Mouse (Mus musculus) liver, embryonic 15.5 days (tissue): ENCODE results near the gene Elk4. TPM values are rescaled to one million over a fixed set of nuclear protein-coding genes. Genes with fewer than 3 reads are reported as not detected.

Experiments
- ATAC-seq: fragments of 200-750 bp; cut with Nextera tagmentation; 2 replicates; pipeline ENCODE4 v1.8.0; 2017; ENCODE audit warnings: moderate number of reproducible peaks, mild to moderate bottlenecking, moderate library complexity; ENCODE audit not compliant: insufficient read depth
- H3K27ac ChIP-seq: fragments of 300-500 bp; sonication (generic); replicated peaks from 2 replicates; pipeline ENCODE4 v1.5.1; 2015; ENCODE audit warnings: mild to moderate bottlenecking, inconsistent platforms
- H3K27me3 ChIP-seq: fragments of 300-500 bp; sonication (generic); 2 replicates; pipeline ENCODE4 v1.6.1; 2015; ENCODE audit warnings: mild to moderate bottlenecking, inconsistent platforms
- H3K36me3 ChIP-seq: fragments of 300-500 bp; sonication (generic); replicated peaks from 2 replicates; pipeline ENCODE4 v1.6.1; 2015; ENCODE audit warnings: moderate library complexity, mild to moderate bottlenecking, inconsistent platforms
- H3K4me1 ChIP-seq: fragments of 300-500 bp; sonication (generic); replicated peaks from 2 replicates; pipeline ENCODE4 v1.6.1; 2015; ENCODE audit warnings: inconsistent platforms
- H3K4me2 ChIP-seq: fragments of 300-500 bp; sonication (generic); 2 replicates; pipeline ENCODE4 v1.6.1; 2015; ENCODE audit warnings: moderate library complexity, mild to moderate bottlenecking, inconsistent platforms
- H3K4me3 ChIP-seq: fragments of 300-500 bp; sonication (generic); replicated peaks from 2 replicates; pipeline ENCODE4 v1.5.1; 2015; ENCODE audit warnings: mild to moderate bottlenecking, inconsistent platforms
- H3K9ac ChIP-seq: fragments of 300-500 bp; sonication (generic); 2 replicates; pipeline ENCODE4 v1.6.1; 2015; ENCODE audit warnings: moderate library complexity, mild to moderate bottlenecking, inconsistent platforms
- H3K9me3 ChIP-seq: fragments of 300-500 bp; sonication (generic); replicated peaks from 2 replicates; pipeline ENCODE4 v1.6.1; 2016; ENCODE audit warnings: inconsistent platforms
- WGBS: fragments of 180-500 bp; shearing (Covaris S2); methylation state at CpG from one replicate; pipeline ENCODE4 v1.1.7; 2015; ENCODE audit warnings: mixed read lengths; ENCODE audit not compliant: insufficient replicate concordance; 5-methylcytosine and 5-hydroxymethylcytosine counted together
- polyA plus RNA-seq: library from polyadenylated mRNA; unstranded; fragments of >200 nt; fragmentation: Nextera tagmentation; extraction: Ambion mirVana; gene quantifications from 2 replicates; pipeline ENCODE4 v1.2.1, GENCODE M21; 2015

Gene Elk4
- polyA plus RNA-seq, 1 experiment from 2014 or later, result 7.9 TPM

DNA sequence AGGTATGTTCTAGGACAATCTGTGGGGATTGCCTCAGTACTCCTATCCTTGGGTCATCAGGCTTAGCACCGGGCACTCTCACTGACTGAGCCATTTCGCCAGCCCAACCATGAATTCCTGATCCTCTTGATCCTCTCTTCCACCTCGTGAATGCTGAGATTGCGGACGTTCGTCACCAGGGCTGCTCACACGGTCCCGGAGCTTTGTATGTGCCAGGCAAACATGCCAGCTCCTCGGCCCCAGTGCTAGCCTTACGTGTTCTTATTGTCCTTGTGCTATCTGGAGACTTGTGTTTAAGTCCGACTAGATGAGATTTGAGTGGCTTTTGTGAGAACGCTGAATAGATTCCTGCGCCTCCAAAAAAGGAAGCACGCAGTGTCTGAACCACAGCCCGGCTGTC, 20.0 kb upstream of the Elk4 start:
- H3K4me3 ChIP-seq, result no peak overlapping the region
- H3K36me3 ChIP-seq, result no peaks in the 10 kb centered on the region
- H3K4me2 ChIP-seq, result no peak overlapping the region
- peaks cover 6% of the 10 kb centered on the region; the same call in 1 of the 2 replicates for H3K4me1 ChIP-seq
- ATAC-seq, result no peak
- H3K9ac ChIP-seq, result no peak overlapping the region
- 63% methylated on average over 15 of the region's 15 CpGs for WGBS
- no peak overlapping the region for H3K27ac ChIP-seq
- H3K9me3 ChIP-seq, result no peaks in the 10 kb centered on the region
- no peaks in the 10 kb centered on the region for H3K27me3 ChIP-seq

DNA sequence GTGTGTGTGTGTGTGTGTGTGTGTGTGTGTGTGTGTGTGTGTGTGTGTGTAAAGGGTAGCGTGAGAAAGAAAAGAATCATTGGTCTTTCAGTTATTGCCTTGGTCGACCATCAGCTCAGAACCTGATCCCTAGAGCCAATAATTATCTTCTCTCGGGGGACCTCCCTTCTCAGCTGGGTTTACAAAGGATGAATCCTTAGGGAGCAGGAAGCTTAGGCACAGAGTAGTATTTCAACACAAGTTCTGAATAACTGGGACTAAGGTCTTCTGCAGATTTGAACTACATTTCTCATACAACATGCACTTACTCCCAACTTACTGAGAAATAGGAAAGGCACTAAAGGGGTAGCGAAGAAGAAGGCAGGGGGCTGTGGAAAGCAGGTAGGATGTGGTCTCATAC, 17.9 kb upstream of the Elk4 start:
- Histone ChIP-seq H3K9ac (no peak overlapping the region), H3K27me3 (no peaks in the 10 kb centered on the region), H3K4me1 (peaks cover 10% of the 10 kb centered on the region; the same call in 1 of the 2 replicates), H3K36me3 (no peaks in the 10 kb centered on the region), H3K4me3 (no peak overlapping the region), H3K27ac (no peak overlapping the region), H3K9me3 (no peaks in the 10 kb centered on the region), H3K4me2 (no peak overlapping the region)
- ATAC-seq, result no peak
- WGBS, result 70% methylated on average over 4 of the region's 4 CpGs

DNA sequence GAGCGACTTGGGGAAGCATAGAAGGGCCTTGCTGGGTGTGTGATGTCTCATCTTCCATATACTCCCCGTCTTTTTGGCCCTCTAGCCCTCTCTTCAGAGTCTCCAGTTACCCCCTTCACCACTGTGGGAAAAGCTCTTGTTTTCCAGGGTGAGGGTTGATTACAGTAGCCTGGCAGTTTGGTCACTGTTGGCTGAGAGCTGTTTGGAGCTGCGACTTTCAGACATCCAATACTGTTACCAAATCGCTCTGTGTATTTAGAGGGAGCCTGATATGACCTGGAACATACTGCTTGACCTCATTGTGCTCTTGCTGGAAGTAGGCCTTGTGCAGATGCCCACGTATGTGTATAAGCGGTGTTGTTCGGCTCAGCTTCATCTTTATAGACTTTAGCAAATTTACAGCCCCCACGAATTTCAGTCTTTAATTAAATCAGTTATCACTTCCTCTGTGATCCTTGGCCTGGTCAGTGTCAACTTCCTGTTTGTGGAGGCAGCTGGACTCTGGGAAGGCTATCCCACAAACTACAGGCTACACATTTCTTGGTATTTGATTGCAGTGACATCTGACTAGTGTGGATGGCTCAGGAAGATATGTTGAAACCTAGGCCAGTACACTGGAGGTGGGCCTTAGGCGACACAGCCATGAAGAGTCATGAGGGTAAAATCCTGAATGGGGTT, 17.2 kb upstream of the Elk4 start:
- Histone ChIP-seq H3K27ac (no peak overlapping the region), H3K4me3 (no peak overlapping the region), H3K9ac (no peak overlapping the region), H3K27me3 (no peaks in the 10 kb centered on the region), H3K9me3 (no peaks in the 10 kb centered on the region), H3K4me2 (no peak overlapping the region), H3K36me3 (no peaks in the 10 kb centered on the region), H3K4me1 (peaks cover 10% of the 10 kb centered on the region; the same call in 1 of the 2 replicates)
- ATAC-seq, result no peak
- WGBS, result 60% methylated on average over 9 of the region's 9 CpGs

DNA sequence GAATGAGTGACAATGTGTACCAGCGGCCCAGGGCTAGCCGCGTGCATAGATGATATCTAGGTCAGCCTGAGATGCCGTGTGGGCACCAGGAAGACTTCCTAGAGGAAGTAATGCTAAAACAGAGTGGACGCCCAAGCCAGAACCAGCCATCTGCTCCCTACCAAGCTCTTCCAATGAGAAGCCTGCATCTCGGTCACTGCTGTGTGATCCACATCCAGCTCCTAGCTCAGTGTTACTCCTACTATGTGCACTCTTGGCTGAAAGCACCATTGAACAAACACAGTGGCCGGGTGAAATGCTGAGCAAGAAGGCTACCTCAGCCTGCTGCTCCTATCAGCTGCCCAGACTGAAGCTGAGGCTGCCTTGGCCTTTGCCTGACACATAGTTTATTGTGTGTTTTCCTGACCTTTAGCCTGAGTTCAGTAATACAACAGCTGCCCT, 14.8 kb upstream of the Elk4 start:
- WGBS, result 47% methylated on average over 7 of the region's 7 CpGs
- H3K27ac ChIP-seq, result no peak overlapping the region

DNA sequence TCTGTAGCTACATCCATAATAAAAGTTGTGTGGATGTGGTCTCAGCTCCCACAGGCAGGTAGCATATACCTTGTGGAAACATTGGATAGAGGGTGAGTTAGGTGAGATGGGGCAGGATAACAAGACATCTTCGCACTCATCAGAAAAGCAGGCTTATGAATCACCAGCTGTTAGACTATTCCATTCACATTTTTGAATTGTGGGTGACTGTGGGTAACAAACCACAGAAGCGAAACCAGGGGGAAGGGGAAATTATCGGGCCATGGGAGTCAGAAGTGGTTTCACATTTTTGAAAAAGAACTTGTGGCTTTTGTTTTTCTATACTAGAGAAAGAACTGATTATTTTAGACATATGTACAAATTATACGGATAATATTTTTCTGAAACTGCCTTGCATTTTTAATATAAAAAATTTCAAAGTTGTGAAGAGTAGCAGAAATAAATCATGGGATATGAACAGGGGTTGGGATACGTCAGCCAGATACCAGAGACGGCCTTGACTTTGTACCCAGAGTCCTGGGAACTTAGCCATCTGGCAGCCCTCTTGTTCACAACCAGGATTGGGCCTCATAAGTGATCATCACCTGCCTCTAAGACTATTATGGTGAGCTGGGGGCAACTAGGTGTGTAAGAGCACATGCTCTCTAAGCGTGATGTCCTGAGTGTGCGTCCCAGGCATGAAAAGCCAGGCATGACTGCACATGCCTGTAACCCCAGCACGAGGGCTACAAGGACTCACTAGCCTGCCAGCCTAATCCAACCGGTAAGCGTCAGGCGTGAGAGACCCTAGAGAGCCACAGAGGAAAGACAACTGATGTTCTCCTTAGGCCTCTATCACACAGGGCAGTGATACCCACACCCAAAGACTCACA, 14.0 kb upstream of the Elk4 start:
- H3K27me3 ChIP-seq, result 0 out of 2 replicates have a peak, but pooled peaks cover 4% of the 10 kb centered on the region
- no peak overlapping the region for H3K4me3 ChIP-seq
- no peaks in the 10 kb centered on the region for H3K9me3 ChIP-seq
- H3K27ac ChIP-seq, result no peak overlapping the region
- 69% methylated on average over 12 of the region's 12 CpGs for WGBS
- H3K4me2 ChIP-seq, result no peak overlapping the region
- no peak overlapping the region for H3K9ac ChIP-seq
- peaks cover 10% of the 10 kb centered on the region; the same call in 1 of the 2 replicates for H3K4me1 ChIP-seq
- no peaks in the 10 kb centered on the region for H3K36me3 ChIP-seq
- ATAC-seq, result no peak

More for the DNA sequence above, 14.8 kb upstream of the Elk4 start:
- H3K4me2 ChIP-seq, result no peak overlapping the region
- ATAC-seq, result peak; percentile 40
- peaks cover 10% of the 10 kb centered on the region; the same call in 1 of the 2 replicates for H3K4me1 ChIP-seq
- H3K9me3 ChIP-seq, result no peaks in the 10 kb centered on the region
- 0 out of 2 replicates have a peak, but pooled peaks cover 4% of the 10 kb centered on the region for H3K27me3 ChIP-seq
- no peak overlapping the region for H3K9ac ChIP-seq
- H3K36me3 ChIP-seq, result no peaks in the 10 kb centered on the region
- no peak overlapping the region for H3K4me3 ChIP-seq

DNA sequence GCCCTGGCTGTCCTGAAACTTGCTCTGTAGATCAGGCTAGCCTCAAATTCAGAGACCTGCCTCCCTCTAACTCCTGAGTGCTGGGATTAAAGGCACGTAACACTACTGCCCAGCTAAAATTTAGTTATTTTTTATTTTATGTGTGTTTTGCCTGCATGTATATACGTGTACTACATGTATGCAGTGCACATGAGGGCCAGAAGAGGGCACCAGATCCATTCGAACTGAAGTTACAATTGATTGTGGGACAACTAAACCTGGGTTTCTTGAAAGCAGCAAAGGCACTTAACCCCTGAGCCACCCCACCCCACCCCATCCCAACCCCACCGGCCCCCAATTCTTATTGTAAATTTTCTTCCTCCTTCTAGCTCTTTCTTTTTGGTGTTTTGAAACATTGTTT, 12.3 kb upstream of the Elk4 start:
- Histone ChIP-seq H3K4me3 (no peak overlapping the region), H3K4me1 (peaks cover 5% of the 10 kb centered on the region; the same call in 1 of the 2 replicates), H3K9ac (no peak overlapping the region), H3K27ac (no peak overlapping the region), H3K27me3 (0 out of 2 replicates have a peak, but pooled peaks cover 4% of the 10 kb centered on the region), H3K9me3 (no peaks in the 10 kb centered on the region), H3K4me2 (no peak overlapping the region), H3K36me3 (no peaks in the 10 kb centered on the region)
- ATAC-seq, result peak; percentile 22
- WGBS, result 19% methylated on average over 4 of the region's 4 CpGs

DNA sequence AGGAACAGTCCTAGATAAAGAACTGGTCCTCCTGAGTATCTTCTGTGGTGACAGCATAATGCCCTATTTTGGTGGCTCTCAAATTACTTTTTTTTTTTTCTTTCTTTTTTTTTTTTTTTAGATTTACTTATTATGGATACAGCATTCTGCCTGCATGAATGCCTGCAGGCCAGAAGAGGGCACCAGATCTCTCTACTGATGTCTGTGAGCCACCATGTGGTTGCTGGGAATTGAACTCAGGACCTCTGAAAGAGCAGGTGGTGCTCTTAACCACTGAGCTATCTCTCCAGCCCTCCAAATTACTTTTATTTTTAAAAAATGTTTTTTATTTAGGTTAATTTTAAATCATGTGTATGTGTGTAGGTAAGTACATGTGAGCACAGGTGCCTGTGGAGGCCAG, 6.9 kb upstream of the Elk4 start:
- ATAC-seq, result no peak
- Histone ChIP-seq H3K4me3 (no peak overlapping the region), H3K36me3 (no peaks in the 10 kb centered on the region), H3K4me1 (peaks cover 5% of the 10 kb centered on the region; the same call in 1 of the 2 replicates), H3K27ac (no peak overlapping the region), H3K9me3 (no peaks in the 10 kb centered on the region), H3K9ac (no peak overlapping the region), H3K27me3 (0 out of 2 replicates have a peak, but pooled peaks cover 4% of the 10 kb centered on the region), H3K4me2 (no peak overlapping the region)

DNA sequence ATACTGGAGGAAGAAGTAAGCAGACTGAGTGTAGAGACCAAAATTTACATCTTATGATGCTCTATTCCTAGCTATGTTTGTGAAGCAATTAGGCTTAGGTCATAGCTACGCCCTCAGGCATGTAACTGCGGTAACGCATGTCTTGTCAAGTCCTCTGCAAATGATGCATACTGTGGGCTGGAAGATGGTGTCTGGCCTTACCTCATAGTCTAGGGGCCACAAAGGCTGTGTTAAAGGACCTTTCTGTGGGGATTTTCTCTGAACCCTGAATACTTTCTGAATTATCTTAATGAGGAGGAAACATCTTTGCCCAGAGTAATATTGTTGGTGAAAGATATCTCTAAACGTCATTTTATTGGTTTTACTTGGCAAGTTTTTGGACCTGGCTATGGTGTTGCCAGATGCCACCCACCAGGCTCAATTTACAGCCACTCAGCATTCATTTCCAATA, 5.5 kb upstream of the Elk4 start:
- Histone ChIP-seq H3K9me3 (no peaks in the 10 kb centered on the region), H3K4me2 (no peak overlapping the region), H3K27me3 (no peaks in the 10 kb centered on the region), H3K27ac (no peak overlapping the region), H3K4me3 (no peak overlapping the region), H3K36me3 (no peaks in the 10 kb centered on the region), H3K4me1 (peaks cover 16% of the 10 kb centered on the region), H3K9ac (no peak overlapping the region)
- ATAC-seq, result no peak
- 71% methylated on average over 4 of the region's 4 CpGs for WGBS

DNA sequence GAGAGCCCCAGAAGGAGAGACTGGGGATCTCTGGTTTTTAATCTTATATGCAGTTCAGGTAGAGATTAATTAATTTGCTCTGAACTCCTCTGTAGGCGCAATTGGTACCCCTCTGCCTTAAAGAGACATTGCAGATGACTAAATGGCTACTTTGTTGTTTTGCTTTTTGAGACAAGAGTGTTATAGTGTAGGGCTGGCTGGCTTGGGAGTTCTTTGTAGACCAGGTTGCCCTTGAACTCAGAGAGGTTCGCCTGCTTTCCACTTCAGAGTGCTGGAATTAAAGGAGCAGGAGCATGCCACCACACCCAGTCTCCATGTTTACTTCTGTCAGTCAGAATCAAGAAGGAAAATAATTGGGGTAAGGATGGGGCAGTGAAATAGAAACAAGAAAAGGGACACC, 4.3 kb upstream of the Elk4 start:
- H3K4me2 ChIP-seq, result no peak overlapping the region
- no peaks in the 10 kb centered on the region for H3K9me3 ChIP-seq
- WGBS, result 55% methylated on average over 2 of the region's 2 CpGs
- no peak overlapping the region for H3K4me3 ChIP-seq
- H3K9ac ChIP-seq, result no peak overlapping the region
- no peaks in the 10 kb centered on the region for H3K36me3 ChIP-seq
- no peak for ATAC-seq
- peak overlapping the region; percentile 29; the same call in 1 of the 2 replicates for H3K27ac ChIP-seq
- no peaks in the 10 kb centered on the region for H3K27me3 ChIP-seq
- H3K4me1 ChIP-seq, result peaks cover 19% of the 10 kb centered on the region

DNA sequence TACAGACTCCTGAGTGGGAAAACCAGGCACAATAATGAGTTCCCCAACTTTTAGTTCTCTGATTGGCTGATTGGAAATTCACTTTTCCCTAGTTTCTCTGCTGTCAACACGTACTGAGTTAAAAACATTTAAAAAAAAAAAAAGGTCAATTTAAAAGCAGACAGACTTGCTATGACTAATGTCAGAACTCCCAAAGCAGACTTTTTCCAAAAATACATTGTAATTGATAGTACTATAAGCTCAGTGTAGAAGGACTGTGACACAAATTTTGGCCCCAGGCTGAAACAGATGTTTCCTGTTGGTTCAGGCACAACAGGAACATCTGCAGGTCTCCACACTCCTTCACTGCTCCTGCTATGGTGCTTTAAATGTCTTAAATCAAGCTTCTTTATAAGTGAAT, 3.6 kb upstream of the Elk4 start:
- H3K9me3 ChIP-seq, result no peaks in the 10 kb centered on the region
- no peak overlapping the region for H3K4me2 ChIP-seq
- peaks cover 21% of the 10 kb centered on the region for H3K4me1 ChIP-seq
- H3K9ac ChIP-seq, result no peak overlapping the region
- H3K36me3 ChIP-seq, result no peaks in the 10 kb centered on the region
- no peak overlapping the region for H3K4me3 ChIP-seq
- no peak for ATAC-seq
- H3K27me3 ChIP-seq, result no peaks in the 10 kb centered on the region
- H3K27ac ChIP-seq, result 0 out of 2 replicates have a peak overlapping the region, but pooled peaks have one; percentile 29
- 24% methylated on average over 1 of the region's 1 CpGs for WGBS

DNA sequence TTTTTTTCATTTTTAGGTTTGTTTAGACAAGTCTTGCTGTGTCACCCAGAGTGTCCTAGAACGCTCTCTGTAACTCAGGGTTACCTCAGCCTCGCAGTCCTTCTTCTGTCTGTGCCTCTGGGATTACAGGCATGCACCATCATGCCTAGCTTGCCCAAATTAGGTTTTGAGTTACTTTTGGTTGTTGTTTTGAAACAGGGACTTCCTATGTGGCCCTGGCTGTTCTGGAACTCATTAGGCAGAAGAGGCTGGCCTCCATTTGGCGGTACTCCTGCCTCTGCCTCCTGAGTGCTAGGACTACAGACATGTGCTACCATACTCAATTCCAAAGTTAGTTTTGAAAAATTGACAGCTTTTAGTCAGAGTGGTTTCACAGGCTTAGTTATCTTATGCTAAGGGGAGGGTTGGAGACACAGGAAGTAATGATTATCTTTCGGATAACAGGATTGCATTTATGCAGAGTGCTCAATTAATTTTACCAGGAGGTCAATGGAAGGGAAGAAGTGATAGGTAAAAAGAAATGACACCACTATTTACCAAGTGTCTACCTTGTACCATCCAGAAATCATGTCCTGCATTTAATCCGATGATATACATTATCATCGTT, 2.7 kb upstream of the Elk4 start:
- Histone ChIP-seq H3K4me2 (no peak overlapping the region), H3K9ac (no peak overlapping the region), H3K36me3 (no peaks in the 10 kb centered on the region), H3K27ac (peak overlapping the region; percentile 3; the same call in 1 of the 2 replicates), H3K4me3 (no peak overlapping the region), H3K4me1 (peaks cover 29% of the 10 kb centered on the region), H3K27me3 (no peaks in the 10 kb centered on the region), H3K9me3 (no peaks in the 10 kb centered on the region)
- no peak for ATAC-seq
- 67% methylated on average over 6 of the region's 6 CpGs for WGBS
